Mouse (Mus musculus): Measurements from ENCODE around the gene Trmt112. TPM values are rescaled to one million over a fixed set of nuclear protein-coding genes. Genes with fewer than 3 reads are reported as not detected.

The Trmt112 gene
- polyA plus RNA-seq, 1 experiment from 2014 or later: 141 TPM

- H3K4me3 ChIP-seq (ENCODE audit: low read length): peak within 1 kb of the TSS; percentile 87
- H3K9ac ChIP-seq (replicated peaks; ENCODE audit: low read length): peak within 1 kb of the TSS; percentile 96
- peak within 1 kb of the TSS; percentile 97 for H3K27ac ChIP-seq (ENCODE audit: low read length)
- peaks cover 28% of the 10 kb centered on the region for H3K4me1 ChIP-seq (ENCODE audit: insufficient read depth, low read length)
- ATAC-seq (ENCODE audit: low FRiP score, low TSS enrichment): peak; percentile 92
- under 1% methylated on average over 27 of the region's 27 CpGs for WGBS
- H3K36me3 ChIP-seq (ENCODE audit: insufficient read depth, low read length): no peaks in the 10 kb centered on the region
- H3K9me3 ChIP-seq (ENCODE audit: low read length): no peaks in the 10 kb centered on the region
- H3K4me2 ChIP-seq (replicated peaks; ENCODE audit: low read depth, low read length): peak within 1 kb of the TSS; percentile 98
- H3K27me3 ChIP-seq (ENCODE audit: insufficient read depth, low read length): no peaks in the 10 kb centered on the region
Measured at GRCm38 (mm10) chr19:6942249-6942691, 32.8 kb downstream of the Trmt112 start, which contains the start of gene Gpr137. Gpr137 (minus strand) TSS chr19:6942480.

GRCm38 (mm10) chr19:6942764-6943163, 33.3 kb downstream of the Trmt112 start:
- peak overlapping the region; percentile 87 for H3K4me3 ChIP-seq (ENCODE audit: low read length)
- 0 out of 2 replicates have a peak, but pooled peaks have one; percentile 2 for ATAC-seq (ENCODE audit: low FRiP score, low TSS enrichment)
- H3K4me1 ChIP-seq (ENCODE audit: insufficient read depth, low read length): peaks cover 24% of the 10 kb centered on the region
- H3K9me3 ChIP-seq (ENCODE audit: low read length): no peaks in the 10 kb centered on the region
- no peaks in the 10 kb centered on the region for H3K36me3 ChIP-seq (ENCODE audit: insufficient read depth, low read length)
- 27% methylated on average over 5 of the region's 5 CpGs for WGBS
- peak overlapping the region; percentile 97 for H3K27ac ChIP-seq (ENCODE audit: low read length)
- H3K4me2 ChIP-seq (replicated peaks; ENCODE audit: low read depth, low read length): peak overlapping the region; percentile 98
- H3K27me3 ChIP-seq (ENCODE audit: insufficient read depth, low read length): no peaks in the 10 kb centered on the region
- H3K9ac ChIP-seq (replicated peaks; ENCODE audit: low read length): peak overlapping the region; percentile 96

GRCm38 (mm10) chr19:6943709-6944108, 34.2 kb downstream of the Trmt112 start:
- Histone ChIP-seq H3K4me1 (ENCODE audit: insufficient read depth, low read length) (peaks cover 19% of the 10 kb centered on the region), H3K4me3 (ENCODE audit: low read length) (no peak overlapping the region), H3K9ac (replicated peaks; ENCODE audit: low read length) (no peak overlapping the region), H3K36me3 (ENCODE audit: insufficient read depth, low read length) (peaks cover 5% of the 10 kb centered on the region; the same call in 1 of the 2 replicates), H3K4me2 (replicated peaks; ENCODE audit: low read depth, low read length) (no peak overlapping the region), H3K9me3 (ENCODE audit: low read length) (no peaks in the 10 kb centered on the region), H3K27ac (ENCODE audit: low read length) (no peak overlapping the region), H3K27me3 (ENCODE audit: insufficient read depth, low read length) (no peaks in the 10 kb centered on the region)
- no peak for ATAC-seq (ENCODE audit: low FRiP score, low TSS enrichment)
- WGBS: 94% methylated on average over 6 of the region's 6 CpGs

- no peak overlapping the region for H3K4me2 ChIP-seq (replicated peaks; ENCODE audit: low read depth, low read length)
- H3K4me3 ChIP-seq (ENCODE audit: low read length): no peak overlapping the region
- peaks cover 17% of the 10 kb centered on the region for H3K4me1 ChIP-seq (ENCODE audit: insufficient read depth, low read length)
- H3K36me3 ChIP-seq (ENCODE audit: insufficient read depth, low read length): peaks cover 5% of the 10 kb centered on the region; the same call in 1 of the 2 replicates
- 51% methylated on average over 4 of the region's 4 CpGs for WGBS
- no peaks in the 10 kb centered on the region for H3K27me3 ChIP-seq (ENCODE audit: insufficient read depth, low read length)
- H3K9ac ChIP-seq (replicated peaks; ENCODE audit: low read length): no peak overlapping the region
- H3K9me3 ChIP-seq (ENCODE audit: low read length): no peaks in the 10 kb centered on the region
- ATAC-seq (ENCODE audit: low FRiP score, low TSS enrichment): no peak
- H3K27ac ChIP-seq (ENCODE audit: low read length): no peak overlapping the region
Measured at GRCm38 (mm10) chr19:6947742-6948141, 38.2 kb downstream of the Trmt112 start.

GRCm38 (mm10) chr19:6948186-6948585, 38.7 kb downstream of the Trmt112 start:
- Histone ChIP-seq H3K4me3 (ENCODE audit: low read length) (no peak overlapping the region), H3K9ac (replicated peaks; ENCODE audit: low read length) (no peak overlapping the region), H3K36me3 (ENCODE audit: insufficient read depth, low read length) (peaks cover 5% of the 10 kb centered on the region; the same call in 1 of the 2 replicates), H3K9me3 (ENCODE audit: low read length) (no peaks in the 10 kb centered on the region), H3K27ac (ENCODE audit: low read length) (no peak overlapping the region), H3K4me2 (replicated peaks; ENCODE audit: low read depth, low read length) (no peak overlapping the region), H3K4me1 (ENCODE audit: insufficient read depth, low read length) (peaks cover 17% of the 10 kb centered on the region), H3K27me3 (ENCODE audit: insufficient read depth, low read length) (no peaks in the 10 kb centered on the region)
- ATAC-seq (ENCODE audit: low FRiP score, low TSS enrichment): no peak
- 83% methylated on average over 4 of the region's 4 CpGs for WGBS

GRCm38 (mm10) chr19:6949532-6949931, 40.0 kb downstream of the Trmt112 start:
- H3K4me3 ChIP-seq (ENCODE audit: low read length): no peak overlapping the region
- peak overlapping the region; percentile 81; the same call in 1 of the 2 replicates for H3K9ac ChIP-seq (replicated peaks; ENCODE audit: low read length)
- H3K4me1 ChIP-seq (ENCODE audit: insufficient read depth, low read length): peaks cover 18% of the 10 kb centered on the region
- no peak overlapping the region for H3K27ac ChIP-seq (ENCODE audit: low read length)
- peaks cover 11% of the 10 kb centered on the region for H3K36me3 ChIP-seq (ENCODE audit: insufficient read depth, low read length)
- ATAC-seq (ENCODE audit: low FRiP score, low TSS enrichment): no peak
- H3K9me3 ChIP-seq (ENCODE audit: low read length): no peaks in the 10 kb centered on the region
- WGBS: 89% methylated on average over 5 of the region's 5 CpGs
- no peak overlapping the region for H3K4me2 ChIP-seq (replicated peaks; ENCODE audit: low read depth, low read length)
- no peaks in the 10 kb centered on the region for H3K27me3 ChIP-seq (ENCODE audit: insufficient read depth, low read length)

GRCm38 (mm10) chr19:6949951-6950350, 40.5 kb downstream of the Trmt112 start:
- Histone ChIP-seq H3K9me3 (ENCODE audit: low read length) (no peaks in the 10 kb centered on the region), H3K4me2 (replicated peaks; ENCODE audit: low read depth, low read length) (peak overlapping the region; percentile 87), H3K36me3 (ENCODE audit: insufficient read depth, low read length) (peaks cover 15% of the 10 kb centered on the region), H3K27me3 (ENCODE audit: insufficient read depth, low read length) (no peaks in the 10 kb centered on the region), H3K4me1 (ENCODE audit: insufficient read depth, low read length) (peaks cover 18% of the 10 kb centered on the region), H3K27ac (ENCODE audit: low read length) (peak overlapping the region; percentile 99; the same call in 1 of the 2 replicates), H3K9ac (replicated peaks; ENCODE audit: low read length) (peak overlapping the region; percentile 81), H3K4me3 (ENCODE audit: low read length) (peak overlapping the region; percentile 64)
- no peak for ATAC-seq (ENCODE audit: low FRiP score, low TSS enrichment)
- 57% methylated on average over 5 of the region's 5 CpGs for WGBS

GRCm38 (mm10) chr19:6950613-6951153, 41.2 kb downstream of the Trmt112 start:
- under 1% methylated on average over 28 of the region's 28 CpGs for WGBS
- Histone ChIP-seq H3K27me3 (ENCODE audit: insufficient read depth, low read length) (no peaks in the 10 kb centered on the region), H3K9me3 (ENCODE audit: low read length) (no peaks in the 10 kb centered on the region), H3K36me3 (ENCODE audit: insufficient read depth, low read length) (peaks cover 22% of the 10 kb centered on the region), H3K4me1 (ENCODE audit: insufficient read depth, low read length) (peaks cover 18% of the 10 kb centered on the region), H3K27ac (ENCODE audit: low read length) (peak overlapping the region; percentile 99), H3K9ac (replicated peaks; ENCODE audit: low read length) (peak overlapping the region; percentile 81), H3K4me2 (replicated peaks; ENCODE audit: low read depth, low read length) (peak overlapping the region; percentile 87), H3K4me3 (ENCODE audit: low read length) (peak overlapping the region; percentile 64)
- ATAC-seq (ENCODE audit: low FRiP score, low TSS enrichment): peak; percentile 43

- Histone ChIP-seq H3K4me1 (ENCODE audit: insufficient read depth, low read length) (peaks cover 18% of the 10 kb centered on the region), H3K4me2 (replicated peaks; ENCODE audit: low read depth, low read length) (peak overlapping the region; percentile 87), H3K9ac (replicated peaks; ENCODE audit: low read length) (peak overlapping the region; percentile 81), H3K36me3 (ENCODE audit: insufficient read depth, low read length) (peaks cover 29% of the 10 kb centered on the region), H3K27me3 (ENCODE audit: insufficient read depth, low read length) (no peaks in the 10 kb centered on the region), H3K27ac (ENCODE audit: low read length) (peak overlapping the region; percentile 99), H3K9me3 (ENCODE audit: low read length) (no peaks in the 10 kb centered on the region), H3K4me3 (ENCODE audit: low read length) (peak overlapping the region; percentile 64)
- WGBS: under 1% methylated on average over 35 of the region's 35 CpGs
- peak; percentile 84 for ATAC-seq (ENCODE audit: low FRiP score, low TSS enrichment)
Measured at GRCm38 (mm10) chr19:6951381-6951968, 42.0 kb downstream of the Trmt112 start.

All from kidney, embryonic 16.5 days (tissue).